Mouse (Mus musculus) fat pad, adult 2 months (tissue): ENCODE data around the gene Phox2a.

Source experiments
- DNase-seq: peaks from one replicate; pipeline ENCODE4 v3.0.0-alpha.2; 2011; ENCODE audit warnings: low read depth, low spot score; ENCODE audit errors: extremely low read depth

Phox2a gene

GRCm38 (mm10) chr7:101817861-101818401, at the start of gene Phox2a:
Phox2a (plus strand) TSS chr7:101818313.
- DNase-seq = no peak

GRCm38 (mm10) chr7:101770051-101770450, 48.1 kb upstream of the Phox2a start:
- no peak for DNase-seq

GRCm38 (mm10) chr7:101771604-101772003, 46.5 kb upstream of the Phox2a start:
- DNase-seq = no peak

- no peak for DNase-seq
Observed at GRCm38 (mm10) chr7:101772687-101773086, 45.4 kb upstream of the Phox2a start.

- no peak for DNase-seq
Observed at GRCm38 (mm10) chr7:101777053-101777452, 41.1 kb upstream of the Phox2a start.

GRCm38 (mm10) chr7:101820295-101821030, 2.4 kb downstream of the Phox2a start:
- DNase-seq = no peak

GRCm38 (mm10) chr7:101821571-101822501, 3.7 kb downstream of the Phox2a start:
- DNase-seq = no peak

GRCm38 (mm10) chr7:101822836-101823757, 5.0 kb downstream of the Phox2a start:
- DNase-seq = no peak

GRCm38 (mm10) chr7:101823758-101824630, 5.9 kb downstream of the Phox2a start:
- no peak for DNase-seq

- no peak for DNase-seq
Observed at GRCm38 (mm10) chr7:101830373-101830772, 12.3 kb downstream of the Phox2a start.

- DNase-seq = no peak
Observed at GRCm38 (mm10) chr7:101831437-101831836, 13.3 kb downstream of the Phox2a start.

- no peak for DNase-seq
Observed at GRCm38 (mm10) chr7:101832372-101832771, 14.3 kb downstream of the Phox2a start.

- no peak for DNase-seq
Observed at GRCm38 (mm10) chr7:101833352-101833751, 15.2 kb downstream of the Phox2a start.

GRCm38 (mm10) chr7:101833916-101834584, 15.9 kb downstream of the Phox2a start:
- DNase-seq = no peak

GRCm38 (mm10) chr7:101834903-101835302, 16.8 kb downstream of the Phox2a start:
- no peak for DNase-seq

- DNase-seq = no peak
Observed at GRCm38 (mm10) chr7:101835457-101836109, 17.5 kb downstream of the Phox2a start.

- no peak for DNase-seq
Observed at GRCm38 (mm10) chr7:101836271-101837153, 18.4 kb downstream of the Phox2a start.
